Mouse (Mus musculus) layer of hippocampus, postnatal 10 days (tissue): ENCODE data around the gene Rundc3a. TPM values are rescaled to one million over a fixed set of nuclear protein-coding genes. Genes with fewer than 3 reads are reported as not detected.
A peak's percentile ranks its signal among the peaks of the same experiment; 100 is the strongest.

ENCODE experiments used
- DNase-seq, 2 experiments: peaks; one replicate each; pipeline ENCODE4 v3.0.0; 2021; ENCODE audit warnings: low spot score in 2 of 2
- microRNA-seq, 2 experiments: library from miRNA; unstranded; fragments of <30 nt; microRNA quantifications; one replicate each; pipeline ENCODE4 v1.2.0; 2021
- total RNA-seq, 2 experiments: library from RNA; stranded (reverse); gene quantifications; 2 replicates each; pipeline ENCODE4 v1.2.3; 2021

The Rundc3a gene
- total RNA-seq, 2 experiments from 2014 or later: 356 to 431 TPM

GRCm38 (mm10) chr11:102446581-102447461 is 53.6 kb downstream of the Rundc3a start:
- DNase-seq: peak in 1 of 2 experiments; percentile 60

- DNase-seq: peak; percentile 92 to 94
Observed at GRCm38 (mm10) chr11:102447497-102447896, 54.3 kb downstream of the Rundc3a start, which contains the start of gene Fam171a2. Fam171a2 (minus strand) TSS chr11:102447682.

- DNase-seq: no peak
Observed at GRCm38 (mm10) chr11:102448327-102448726, 55.1 kb downstream of the Rundc3a start.

GRCm38 (mm10) chr11:102449043-102450008 is 56.1 kb downstream of the Rundc3a start:
- DNase-seq: no peak

Small RNA genes lying within 50 kb of the gene (microRNA-seq; reads per million reads assigned to microRNA genes)
- gene Mir6930: 0 reads per million in 2 experiments

Other genes with a start within 250 kb of the Rundc3a start
- not detected for gene Nags, start 247.9 kb upstream of the Rundc3a start, total RNA-seq
- gene Tmem101, start 237.0 kb upstream of the Rundc3a start, total RNA-seq: 10 to 100 TPM; 29.8 TPM
- 10 to 100 TPM; 73.8 to 77.8 TPM for gene Lsm12, start 208.1 kb upstream of the Rundc3a start, total RNA-seq
- gene G6pc3, start 203.8 kb upstream of the Rundc3a start, total RNA-seq: 10 to 100 TPM; 44.4 to 45.4 TPM
- 100 to 1,000 TPM; 164 to 207 TPM for gene Hdac5, start 163.2 kb upstream of the Rundc3a start, total RNA-seq
- gene BC030867, start 144.5 kb upstream of the Rundc3a start, total RNA-seq: 1 to 10 TPM in 1 of 2 experiments, under 1 TPM in 1; 0.94 to 1.0 TPM
- gene Asb16, start 124.7 kb upstream of the Rundc3a start, total RNA-seq: under 1 TPM; 0.64 to 0.76 TPM
- 10 to 100 TPM; 55.2 to 60.4 TPM for gene Tmub2, start 108.5 kb upstream of the Rundc3a start, total RNA-seq
- gene Atxn7l3, start 96.8 kb upstream of the Rundc3a start, total RNA-seq: 100 to 1,000 TPM; 146 to 150 TPM
- gene Ubtf, start 73.7 kb upstream of the Rundc3a start, total RNA-seq: 100 to 1,000 TPM; 112 to 125 TPM
- under 1 TPM; 0.32 to 0.54 TPM for gene Slc4a1, start 27.2 kb upstream of the Rundc3a start, total RNA-seq
- gene Slc25a39, start 14.5 kb downstream of the Rundc3a start, total RNA-seq: 10 to 100 TPM; 74.8 to 80.1 TPM
- 10 to 100 TPM; 81.8 to 83.7 TPM for gene Grn, start 36.9 kb downstream of the Rundc3a start, total RNA-seq
- 100 to 1,000 TPM; 115 TPM for gene Fam171a2, start 54.3 kb downstream of the Rundc3a start, total RNA-seq
- 1 to 10 TPM; 3.6 to 3.7 TPM for gene Itga2b, start 76.7 kb downstream of the Rundc3a start, total RNA-seq
- 10 to 100 TPM; 47.0 to 51.1 TPM for gene Gpatch8, start 163.0 kb downstream of the Rundc3a start, total RNA-seq
- 1 to 10 TPM; 6.0 to 7.1 TPM for gene Gm11627, start 186.1 kb downstream of the Rundc3a start, total RNA-seq
- gene Fzd2, start 211.0 kb downstream of the Rundc3a start, total RNA-seq: 10 to 100 TPM in 1 of 2 experiments, 1 to 10 TPM in 1; 9.3 to 10.2 TPM